Mouse (Mus musculus) adrenal gland, postnatal 4 days (tissue): ENCODE data around the gene Caln1. TPM values are rescaled to one million over a fixed set of nuclear protein-coding genes. Genes with fewer than 3 reads are reported as not detected.

Source experiments
- DNase-seq, 2 experiments: peaks; one replicate each; pipeline ENCODE4 v3.0.0; 2021 to 2022; ENCODE audit warnings: low spot score in 2 of 2, mixed read lengths in 2 of 2
- total RNA-seq, 2 experiments: library from RNA; stranded (reverse); gene quantifications; 2 replicates each; pipeline ENCODE4 v1.2.3; 2021

Gene Caln1
- total RNA-seq, 2 experiments from 2014 or later, result 46.1 to 47.0 TPM

DNA sequence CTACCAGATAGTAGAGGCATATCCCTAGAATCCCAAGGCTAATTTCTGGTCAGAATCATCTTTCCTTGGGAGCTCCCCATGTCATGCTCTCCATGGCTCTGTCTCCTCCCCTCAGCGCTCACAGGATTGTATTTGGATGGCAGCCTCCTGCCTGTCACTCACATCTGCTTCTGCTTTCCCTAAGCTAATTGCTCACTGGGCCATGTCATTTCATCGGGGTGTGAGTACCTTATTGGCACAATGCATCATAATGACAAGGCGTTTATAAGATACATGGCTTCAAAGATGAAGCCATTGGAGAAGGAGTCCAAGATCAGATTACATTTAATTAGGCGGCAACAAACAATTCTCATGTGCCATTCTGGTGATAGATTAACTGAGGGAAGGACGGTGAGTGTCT is 522.5 kb downstream of the Caln1 start:
- no peak for DNase-seq

- no peak for DNase-seq
Measured at GRCm38 (mm10) chr5:130895991-130896390, 526.7 kb downstream of the Caln1 start.

Other genes with a start within 250 kb of the Caln1 start
- gene Kctd7, start 224.6 kb upstream of the Caln1 start, total RNA-seq, result 1 to 10 TPM; 7.8 to 9.4 TPM
- 10 to 100 TPM; 36.5 to 43.2 TPM for gene Rabgef1, start 197.7 kb upstream of the Caln1 start, total RNA-seq
- gene Tmem248, start 152.4 kb upstream of the Caln1 start, total RNA-seq, result 10 to 100 TPM; 56.0 to 61.9 TPM
- 10 to 100 TPM; 74.2 to 77.0 TPM for gene Sbds, start 113.9 kb upstream of the Caln1 start, total RNA-seq
- gene Tyw1, start 113.8 kb upstream of the Caln1 start, total RNA-seq, result 10 to 100 TPM; 25.3 to 25.7 TPM
- not detected for gene A330070K13Rik, start 15.2 kb downstream of the Caln1 start, total RNA-seq